Mouse (Mus musculus) liver, embryonic 11.5 days (tissue): ENCODE measurements around the gene Fam180a. TPM values are rescaled to one million over a fixed set of nuclear protein-coding genes. Genes with fewer than 3 reads are reported as not detected.
A peak's percentile ranks its signal among the peaks of the same experiment; 100 is the strongest.
"Not testable (repeated sequence)": the region's sequence is repeated elsewhere in the genome, so short reads cannot be mapped to it uniquely, and the experiment has no call there.

Source experiments
- ATAC-seq: fragments of 200-750 bp; cut with Nextera tagmentation; replicated peaks from 2 replicates; pipeline ENCODE4 v1.8.0; 2017; ENCODE audit warnings: moderate number of reproducible peaks, mild to moderate bottlenecking, moderate TSS enrichment, moderate library complexity; ENCODE audit not compliant: low FRiP score
- DNase-seq: peaks from one replicate; pipeline ENCODE4 v3.0.0-alpha.2; 2017; ENCODE audit warnings: low spot score
- H3K27ac ChIP-seq: fragments of 300-500 bp; sonication (generic); 2 replicates; pipeline ENCODE4 v1.5.1; 2014; ENCODE audit warnings: mild to moderate bottlenecking, low read depth, low read length, control low read depth
- H3K27me3 ChIP-seq: fragments of 300-500 bp; sonication (generic); replicated peaks from 2 replicates; pipeline ENCODE4 v1.6.1; 2014; ENCODE audit warnings: low read length, mixed read lengths; ENCODE audit not compliant: control insufficient read depth, insufficient read depth
- H3K36me3 ChIP-seq: fragments of 300-500 bp; sonication (generic); 2 replicates; pipeline ENCODE4 v1.6.1; 2014; ENCODE audit warnings: mild to moderate bottlenecking, low read length, moderate library complexity, mixed read lengths; ENCODE audit not compliant: control insufficient read depth, insufficient read depth
- H3K4me1 ChIP-seq: fragments of 300-500 bp; sonication (generic); replicated peaks from 2 replicates; pipeline ENCODE4 v1.6.1; 2014; ENCODE audit warnings: low read length, mixed read lengths; ENCODE audit not compliant: control insufficient read depth, insufficient read depth
- H3K4me2 ChIP-seq: fragments of 300-500 bp; sonication (generic); 2 replicates; pipeline ENCODE4 v1.6.1; 2014; ENCODE audit warnings: mild to moderate bottlenecking, control low read depth, moderate library complexity
- H3K4me3 ChIP-seq: fragments of 300-500 bp; sonication (generic); 2 replicates; pipeline ENCODE4 v1.5.1; 2014; ENCODE audit warnings: low read depth, low read length, control low read depth
- H3K9ac ChIP-seq: fragments of 300-500 bp; sonication (generic); 2 replicates; pipeline ENCODE4 v1.6.1; 2014; ENCODE audit warnings: low read depth, low read length, control low read depth
- H3K9me3 ChIP-seq: fragments of 300-500 bp; sonication (generic); 2 replicates; pipeline ENCODE4 v1.6.1; 2016; ENCODE audit warnings: low read length, inconsistent platforms, mixed read lengths; ENCODE audit not compliant: control insufficient read depth
- WGBS: fragments of 180-500 bp; shearing (Covaris S2); extraction: QIAGEN DNeasy Blood & Tissue Kit; methylation state at CpG from one replicate; pipeline ENCODE4 v1.1.7; 2014; 5-methylcytosine and 5-hydroxymethylcytosine counted together
- polyA plus RNA-seq: library from polyadenylated mRNA; unstranded; fragments of >200 nt; fragmentation: Nextera tagmentation; extraction: Ambion mirVana; gene quantifications from 2 replicates; pipeline ENCODE4 v1.2.1, GENCODE M21; 2014

The Fam180a gene
- polyA plus RNA-seq, result not detected in 2 replicates

- DNase-seq (no peak), ATAC-seq (no peak)
- no peaks in the 10 kb centered on the region for H3K9me3 ChIP-seq
- H3K36me3 ChIP-seq, result no peaks in the 10 kb centered on the region
- no peak within 1 kb of the TSS for H3K27ac ChIP-seq
- H3K27me3 ChIP-seq, result no peaks in the 10 kb centered on the region
- no peak within 1 kb of the TSS for H3K9ac ChIP-seq
- peaks cover 2% of the 10 kb centered on the region for H3K4me1 ChIP-seq
- H3K4me3 ChIP-seq, result no peak within 1 kb of the TSS
- 76% methylated on average over 9 of the region's 9 CpGs for WGBS
- no peak within 1 kb of the TSS for H3K4me2 ChIP-seq
These were observed at the start of gene Fam180a for GRCm38 (mm10) chr6:35326111-35326515. Gene Fam180a (minus strand): TSS chr6:35326141.

- H3K9ac ChIP-seq, result no peak overlapping the region
- H3K9me3 ChIP-seq, result no peaks in the 10 kb centered on the region
- DNase-seq (no peak), ATAC-seq (no peak)
- no peaks in the 10 kb centered on the region for H3K36me3 ChIP-seq
- no peaks in the 10 kb centered on the region for H3K27me3 ChIP-seq
- no peak overlapping the region for H3K4me3 ChIP-seq
- no peak overlapping the region for H3K27ac ChIP-seq
- no peak overlapping the region for H3K4me2 ChIP-seq
- WGBS, result 87% methylated on average over 10 of the region's 10 CpGs
- no peaks in the 10 kb centered on the region for H3K4me1 ChIP-seq
These were observed 48.1 kb upstream of the Fam180a start for GRCm38 (mm10) chr6:35374052-35374451.

GRCm38 (mm10) chr6:35370356-35370755 is 44.4 kb upstream of the Fam180a start:
- 94% methylated on average over 7 of the region's 7 CpGs for WGBS
- no peak for ATAC-seq
- H3K4me2 ChIP-seq, result no peak overlapping the region
- H3K9ac ChIP-seq, result no peak overlapping the region
- no peak overlapping the region for H3K4me3 ChIP-seq
- H3K36me3 ChIP-seq, result no peaks in the 10 kb centered on the region
- H3K27ac ChIP-seq, result no peak overlapping the region
- no peak for DNase-seq
- H3K9me3 ChIP-seq, result no peaks in the 10 kb centered on the region
- H3K27me3 ChIP-seq, result no peaks in the 10 kb centered on the region
- no peaks in the 10 kb centered on the region for H3K4me1 ChIP-seq

- H3K9ac ChIP-seq, H3K36me3 ChIP-seq, H3K4me2 ChIP-seq, H3K27me3 ChIP-seq, ATAC-seq, H3K4me1 ChIP-seq, H3K9me3 ChIP-seq, H3K27ac ChIP-seq, H3K4me3 ChIP-seq, DNase-seq: not testable (repeated sequence)
- 58% methylated on average over 14 of the region's 18 CpGs for WGBS
These were observed 43.8 kb upstream of the Fam180a start for GRCm38 (mm10) chr6:35369578-35370282.

- DNase-seq (no peak), ATAC-seq (no peak)
- Histone ChIP-seq H3K4me1 (no peaks in the 10 kb centered on the region), H3K9me3 (no peaks in the 10 kb centered on the region), H3K4me2 (no peak overlapping the region), H3K27me3 (no peaks in the 10 kb centered on the region), H3K36me3 (no peaks in the 10 kb centered on the region), H3K9ac (no peak overlapping the region), H3K4me3 (no peak overlapping the region), H3K27ac (no peak overlapping the region)
- WGBS, result 63% methylated on average over 9 of the region's 9 CpGs
These were observed 36.7 kb upstream of the Fam180a start for GRCm38 (mm10) chr6:35362596-35362995.

- 88% methylated on average over 3 of the region's 3 CpGs for WGBS
- peaks cover 4% of the 10 kb centered on the region; the same call in 1 of the 2 replicates for H3K4me1 ChIP-seq
- ATAC-seq, result no peak
These were observed 29.4 kb upstream of the Fam180a start for GRCm38 (mm10) chr6:35355320-35355719.

GRCm38 (mm10) chr6:35354622-35354998 is 28.7 kb upstream of the Fam180a start:
- H3K4me1 ChIP-seq, result peaks cover 4% of the 10 kb centered on the region; the same call in 1 of the 2 replicates
- no peak overlapping the region for H3K4me2 ChIP-seq
- no peak for DNase-seq
- H3K4me3 ChIP-seq, result no peak overlapping the region
- no peak for ATAC-seq
- no peak overlapping the region for H3K27ac ChIP-seq
- H3K9me3 ChIP-seq, result no peaks in the 10 kb centered on the region
- no peak overlapping the region for H3K9ac ChIP-seq
- no peaks in the 10 kb centered on the region for H3K27me3 ChIP-seq
- WGBS, result 49% methylated on average over 6 of the region's 6 CpGs
- no peaks in the 10 kb centered on the region for H3K36me3 ChIP-seq

More at GRCm38 (mm10) chr6:35355320-35355719, 29.4 kb upstream of the Fam180a start:
- H3K9ac ChIP-seq, result no peak overlapping the region
- no peak overlapping the region for H3K4me2 ChIP-seq
- no peak for DNase-seq
- H3K4me3 ChIP-seq, result no peak overlapping the region
- H3K27ac ChIP-seq, result no peak overlapping the region
- H3K36me3 ChIP-seq, result no peaks in the 10 kb centered on the region
- H3K27me3 ChIP-seq, result no peaks in the 10 kb centered on the region
- no peaks in the 10 kb centered on the region for H3K9me3 ChIP-seq

- H3K9ac ChIP-seq, result no peak overlapping the region
- ATAC-seq (peak; percentile 29; the same call in 1 of the 2 replicates), DNase-seq (no peak)
- no peaks in the 10 kb centered on the region for H3K36me3 ChIP-seq
- H3K27me3 ChIP-seq, result no peaks in the 10 kb centered on the region
- H3K4me2 ChIP-seq, result peak overlapping the region; percentile 44
- H3K9me3 ChIP-seq, result no peaks in the 10 kb centered on the region
- 39% methylated on average over 16 of the region's 18 CpGs for WGBS
- H3K4me3 ChIP-seq, result no peak overlapping the region
- peaks cover 4% of the 10 kb centered on the region; the same call in 1 of the 2 replicates for H3K4me1 ChIP-seq
- H3K27ac ChIP-seq, result no peak overlapping the region
These were observed 28.1 kb upstream of the Fam180a start for GRCm38 (mm10) chr6:35353846-35354621.
